Mouse (Mus musculus) C2C12 (cell line): ENCODE measurements around the gene Nhsl2.

Source experiments
- CEBPB ChIP-seq: IDR thresholded peaks from one replicate; pipeline ENCODE4 v1.6.1; 2011; ENCODE audit warnings: low read depth, mild to moderate bottlenecking, control low read depth, moderate library complexity
- CTCF ChIP-seq: IDR thresholded peaks from one replicate; pipeline ENCODE4 v1.5.1; 2011; ENCODE audit not compliant: control insufficient read depth, insufficient read depth, insufficient read length
- FOSL1 ChIP-seq: IDR thresholded peaks from one replicate; pipeline ENCODE4 v1.8.0; 2011; ENCODE audit warnings: mild to moderate bottlenecking, low read length; ENCODE audit not compliant: poor library complexity, insufficient read depth, severe bottlenecking
- MAX ChIP-seq: IDR thresholded peaks from one replicate; pipeline ENCODE4 v1.6.1; 2011; ENCODE audit warnings: mild to moderate bottlenecking, control low read depth
- MYOD1 ChIP-seq: IDR thresholded peaks from one replicate; pipeline ENCODE4 v1.6.1; 2011; ENCODE audit warnings: low read depth; ENCODE audit not compliant: control insufficient read depth, insufficient read length
- MYOG ChIP-seq: IDR thresholded peaks from one replicate; pipeline ENCODE4 v1.6.1; 2011; ENCODE audit not compliant: control insufficient read depth, insufficient read length; ENCODE audit errors: extremely low read depth

GRCm38 (mm10) chrX:102019471-102020240, 170.5 kb downstream of the Nhsl2 start:
- TF ChIP-seq MAX = no peak
- TF ChIP-seq CTCF = no peak
- no peak for TF ChIP-seq CEBPB
- no peak for TF ChIP-seq FOSL1
- TF ChIP-seq MYOD1 = no peak
- TF ChIP-seq MYOG = no peak
